Mouse (Mus musculus) CH12.LX (cell line): ENCODE measurements around the gene Nkiras1.

ENCODE experiments used
- CTCF ChIP-seq, 2 experiments: IDR thresholded peaks in 1 of 2; conservative IDR thresholded peaks in 1 of 2; 2 replicates each; pipeline ENCODE4 v1.5.1; 2011 to 2012; ENCODE audit warnings: low read depth in 2 of 2, low read length in 2 of 2, improper control_type of control experiment in 1 of 2, inconsistent platforms in 1 of 2, mild to moderate bottlenecking in 1 of 2, moderate library complexity in 1 of 2
- E2F4 ChIP-seq: IDR thresholded peaks from 2 replicates; pipeline ENCODE4 v1.6.1; 2011; ENCODE audit warnings: low read depth, low read length, improper control_type of control experiment; ENCODE audit not compliant: insufficient replicate concordance
- MAFK ChIP-seq: IDR thresholded peaks from 2 replicates; pipeline ENCODE4 v1.6.1; 2011; ENCODE audit warnings: low read length, improper control_type of control experiment; ENCODE audit not compliant: insufficient replicate concordance
- TCF12 ChIP-seq: IDR thresholded peaks from 2 replicates; pipeline ENCODE4 v1.6.1; 2014; ENCODE audit warnings: low read depth, mild to moderate bottlenecking, inconsistent platforms, low read length, improper control_type of control experiment

- TF ChIP-seq E2F4 = no peak
- no peak for TF ChIP-seq CTCF (conservative IDR thresholded peaks at IDR 0.05 in 1 of 2, IDR thresholded peaks at IDR 0.05 in 1 of 2; ENCODE audit: low read depth in 2 of 2, low read length in 2 of 2)
- no peak for TF ChIP-seq MAFK
- no peak for TF ChIP-seq TCF12
These were observed 29.1 kb upstream of the Nkiras1 start for GRCm38 (mm10) chr14:18241786-18242185.
